Comparison of ENCODE assay signal across 8 mouse cellular contexts in genomic region chr19:9135512-9136331, GRCm38 (mm10). TPM values are rescaled to one million over a fixed set of nuclear protein-coding genes. Genes with fewer than 3 reads are reported as not detected.
A peak's percentile ranks its signal among the peaks of the same experiment; 100 is the strongest.
DNase-seq lines count a peak whose midpoint lies in the region; ATAC-seq and TF ChIP-seq lines count a peak whose summit lies in the region.

Gene Asrgl1, minus strand, starts transcription at chr19:9135636.

- ATAC-seq in CD4-positive, CD25-positive, alpha-beta regulatory T cell, adult 4 months, result peak; percentile 97
- peak; percentile 84 for ATAC-seq in erythroid progenitor cell, adult 5-6 weeks (replicated peaks; ENCODE audit: low FRiP score, poor library complexity, severe bottlenecking)
- peak; percentile 87 for ATAC-seq in heart, embryonic 13.5 days (ENCODE audit: extremely low read depth, insufficient number of reproducible peaks, low FRiP score, low TSS enrichment)
- ATAC-seq in kidney, postnatal 0 days (replicated peaks; ENCODE audit: low FRiP score, low read depth), result peak; percentile 91
- peak; percentile 95 for ATAC-seq in liver, embryonic 11.5 days (replicated peaks; ENCODE audit: low FRiP score)

- H3K79me2 ChIP-seq in myocyte (ENCODE audit: control insufficient read depth, insufficient read depth), result no peaks in the 10 kb centered on the region

- peak; percentile 94 for DNase-seq in kidney, postnatal 0 days (ENCODE audit: low spot score)
- peak; percentile 90 for DNase-seq in liver, embryonic 11.5 days (ENCODE audit: low spot score)
- DNase-seq in spleen, postnatal 4 days (ENCODE audit: low spot score in 2 of 2), result peak; percentile 89 to 95

- H3K9me3 ChIP-seq in heart, embryonic 13.5 days, result no peaks in the 10 kb centered on the region
- H3K9me3 ChIP-seq in kidney, postnatal 0 days (replicated peaks; ENCODE audit: low read length), result no peaks in the 10 kb centered on the region
- H3K9me3 ChIP-seq in liver, embryonic 11.5 days (ENCODE audit: control insufficient read depth, low read length), result no peaks in the 10 kb centered on the region

- peak within 1 kb of the TSS; percentile 5 for H3ac ChIP-seq in myocyte (ENCODE audit: control insufficient read depth, insufficient read length)

- peak within 1 kb of the TSS; percentile 91 for H3K9ac ChIP-seq in heart, embryonic 13.5 days
- H3K9ac ChIP-seq in kidney, postnatal 0 days (ENCODE audit: low read depth, low read length), result peak within 1 kb of the TSS; percentile 63
- H3K9ac ChIP-seq in liver, embryonic 11.5 days (ENCODE audit: low read depth, low read length), result peak within 1 kb of the TSS; percentile 93

- H3K4me3 ChIP-seq in brown adipose tissue, adult 24 weeks (ENCODE audit: insufficient read depth, low read depth, low read length), result peak within 1 kb of the TSS; percentile 71
- peak within 1 kb of the TSS; percentile 86 for H3K4me3 ChIP-seq in heart, embryonic 13.5 days
- H3K4me3 ChIP-seq in kidney, postnatal 0 days (replicated peaks; ENCODE audit: low read depth, low read length), result peak within 1 kb of the TSS; percentile 58
- H3K4me3 ChIP-seq in liver, embryonic 11.5 days (ENCODE audit: low read depth, low read length), result peak within 1 kb of the TSS; percentile 75
- peak within 1 kb of the TSS; percentile 69 for H3K4me3 ChIP-seq in myocyte

- H3K27ac ChIP-seq in brown adipose tissue, adult 24 weeks (replicated peaks; ENCODE audit: low read depth, low read length), result 0 out of 2 replicates have a peak within 1 kb of the TSS, but pooled peaks have one; percentile 2
- H3K27ac ChIP-seq in heart, embryonic 13.5 days (replicated peaks), result 0 out of 2 replicates have a peak within 1 kb of the TSS, but pooled peaks have one; percentile 34
- no peak within 1 kb of the TSS for H3K27ac ChIP-seq in kidney, postnatal 0 days
- H3K27ac ChIP-seq in liver, embryonic 11.5 days (ENCODE audit: low read depth, low read length), result no peak within 1 kb of the TSS

- TF ChIP-seq CTCF in kidney, postnatal 0 days (IDR thresholded peaks at IDR 0.05; ENCODE audit: low read depth), result no peak

- no peaks in the 10 kb centered on the region for H3K27me3 ChIP-seq in heart, embryonic 13.5 days (replicated peaks)
- H3K27me3 ChIP-seq in kidney, postnatal 0 days (ENCODE audit: insufficient read depth, low read length), result no peaks in the 10 kb centered on the region
- no peaks in the 10 kb centered on the region for H3K27me3 ChIP-seq in liver, embryonic 11.5 days (replicated peaks; ENCODE audit: control insufficient read depth, insufficient read depth, low read length)
- H3K27me3 ChIP-seq in myocyte (ENCODE audit: control insufficient read depth, insufficient read depth, insufficient read length), result peaks cover 4% of the 10 kb centered on the region

- TF ChIP-seq POLR2A in myocyte (IDR thresholded peaks at IDR 0.05; ENCODE audit: insufficient read length, low read depth), result peak; percentile 93

- H3K4me1 ChIP-seq in brown adipose tissue, adult 24 weeks (ENCODE audit: control insufficient read depth, insufficient read depth, insufficient read length, low read length), result no peaks in the 10 kb centered on the region
- peaks cover 15% of the 10 kb centered on the region; the same call in 1 of the 2 replicates for H3K4me1 ChIP-seq in heart, embryonic 13.5 days
- no peaks in the 10 kb centered on the region for H3K4me1 ChIP-seq in kidney, postnatal 0 days (replicated peaks; ENCODE audit: insufficient read depth, low read length)
- peaks cover 10% of the 10 kb centered on the region; the same call in 1 of the 2 replicates for H3K4me1 ChIP-seq in liver, embryonic 11.5 days (replicated peaks; ENCODE audit: control insufficient read depth, insufficient read depth, low read length)

- H3K4me2 ChIP-seq in heart, embryonic 13.5 days, result peak within 1 kb of the TSS; percentile 100
- peak within 1 kb of the TSS; percentile 96 for H3K4me2 ChIP-seq in kidney, postnatal 0 days (ENCODE audit: low read length)
- H3K4me2 ChIP-seq in liver, embryonic 11.5 days, result peak within 1 kb of the TSS; percentile 88
- H3K4me2 ChIP-seq in myocyte (ENCODE audit: low read depth), result peak within 1 kb of the TSS; percentile 100

- H3K36me3 ChIP-seq in heart, embryonic 13.5 days, result 0 out of 2 replicates have a peak, but pooled peaks cover 5% of the 10 kb centered on the region
- H3K36me3 ChIP-seq in kidney, postnatal 0 days (ENCODE audit: insufficient read depth, low read length), result no peaks in the 10 kb centered on the region
- H3K36me3 ChIP-seq in liver, embryonic 11.5 days (ENCODE audit: control insufficient read depth, insufficient read depth, low read length), result no peaks in the 10 kb centered on the region
- no peaks in the 10 kb centered on the region for H3K36me3 ChIP-seq in myocyte (ENCODE audit: control insufficient read depth, insufficient read depth)

- WGBS in heart, embryonic 13.5 days, result 11% methylated on average over 31 of the region's 31 CpGs
- WGBS in kidney, postnatal 0 days, result 12% methylated on average over 31 of the region's 31 CpGs
- WGBS in liver, embryonic 11.5 days, result 12% methylated on average over 31 of the region's 31 CpGs

TF ChIP-seq in myocyte, 11 proteins besides CTCF, POLR2A, EP300 and RAD21:
- TF ChIP-seq TCF12 (IDR thresholded peaks at IDR 0.05; ENCODE audit: insufficient read depth, poor library complexity, severe bottlenecking), result no peak
- peak in 1 of 3 experiments; percentile 18 for TF ChIP-seq MYOG (IDR thresholded peaks at IDR 0.05; ENCODE audit: control insufficient read depth in 1 of 3, insufficient read depth in 1 of 3, insufficient read length in 2 of 3, low read depth in 2 of 3)
- TF ChIP-seq POLR2AphosphoS2 (IDR thresholded peaks at IDR 0.05; ENCODE audit: insufficient read length, low read depth), result peak; percentile 81

RNA-seq across cellular contexts. Expression of gene Asrgl1, which starts in this region (rescaled TPM):
- polyA plus RNA-seq in CD4-positive, CD25-positive, alpha-beta regulatory T cell, adult 4 months (2017; shearing (Covaris generic)), result 10 to 100 TPM; 33.5 to 34.3 TPM
- polyA plus RNA-seq in brown adipose tissue, adult 24 weeks (2012; ENCODE audit: insufficient read depth, insufficient read length, missing spikeins), result 9.2 and 10.1 TPM in 2 replicates
- 6.5 and 13.0 TPM in 2 replicates for total RNA-seq in erythroid progenitor cell, adult 5-6 weeks (2015; ENCODE audit: low replicate concordance)
- total RNA-seq in erythroid progenitor cell, adult 5-6 weeks (2017; ENCODE audit: low replicate concordance), result 3.7 and 4.5 TPM in 2 replicates
- polyA plus RNA-seq in heart, embryonic 13.5 days (2015; fragmentation: Nextera tagmentation; extraction: Ambion mirVana), result 12.6 and 13.7 TPM in 2 replicates
- polyA plus RNA-seq in kidney, postnatal 0 days (2015; fragmentation: Nextera tagmentation; extraction: Ambion mirVana), result 13.4 and 14.6 TPM in 2 replicates
- polyA plus RNA-seq in liver, embryonic 11.5 days (2014; fragmentation: Nextera tagmentation; extraction: Ambion mirVana), result 21.2 and 25.1 TPM in 2 replicates
- 5.0 TPM for polyA plus RNA-seq in myocyte (2012; fragmentation: generic; extraction: Trizol)

Comparison
In these comparisons a context has a peak if more than half of its experiments do, and no peak if none do; other contexts are left out.
1. H3K27ac ChIP-seq: peak in brown adipose tissue, adult 24 weeks (single experiment) and heart, embryonic 13.5 days (single experiment); none in kidney, postnatal 0 days (single experiment) and liver, embryonic 11.5 days (single experiment).
2. Peak in every context shown above with its lines, with median percentiles within 50 percentile points of each other: ATAC-seq, H3K4me3 ChIP-seq, H3K4me2 ChIP-seq, H3K9ac ChIP-seq and DNase-seq.